Mouse (Mus musculus): ENCODE data around the gene Espn.

DNA sequence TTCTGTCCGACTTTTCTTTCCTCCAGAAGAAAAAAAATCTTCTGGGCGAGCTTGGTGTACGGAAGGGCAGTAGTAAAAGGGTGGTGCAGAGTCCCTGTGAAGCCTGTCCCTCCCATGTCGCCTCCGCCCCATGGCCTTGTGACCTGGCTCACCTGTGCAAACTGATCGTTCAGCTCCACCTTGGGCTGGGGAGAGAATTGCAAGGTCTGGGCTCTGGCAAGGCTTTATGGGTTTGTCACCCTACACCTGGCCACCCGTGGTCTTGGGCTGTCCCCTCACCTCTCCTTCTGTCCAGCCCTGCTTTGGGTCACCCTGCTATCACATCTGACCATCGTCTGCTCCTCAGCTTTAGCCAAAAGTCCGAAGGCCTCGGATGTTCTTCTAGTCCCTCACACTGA is 19.4 kb downstream of the Espn start:
- TF ChIP-seq POLR2A (IDR thresholded peaks at IDR 0.05; ENCODE audit: low read depth, low read length) (no peak), CTCF (IDR thresholded peaks at IDR 0.05; ENCODE audit: borderline replicate concordance, insufficient read depth, low read length) (no peak)

All from embryonic fibroblast, embryonic 13.5 days (primary cell).